Mouse (Mus musculus): ENCODE measurements around the gene Rbms3. TPM values are rescaled to one million over a fixed set of nuclear protein-coding genes. Genes with fewer than 3 reads are reported as not detected.

Gene Rbms3
- total and polyA plus RNA-seq, 2 experiments, result 2.4 to 4.0 TPM

DNA sequence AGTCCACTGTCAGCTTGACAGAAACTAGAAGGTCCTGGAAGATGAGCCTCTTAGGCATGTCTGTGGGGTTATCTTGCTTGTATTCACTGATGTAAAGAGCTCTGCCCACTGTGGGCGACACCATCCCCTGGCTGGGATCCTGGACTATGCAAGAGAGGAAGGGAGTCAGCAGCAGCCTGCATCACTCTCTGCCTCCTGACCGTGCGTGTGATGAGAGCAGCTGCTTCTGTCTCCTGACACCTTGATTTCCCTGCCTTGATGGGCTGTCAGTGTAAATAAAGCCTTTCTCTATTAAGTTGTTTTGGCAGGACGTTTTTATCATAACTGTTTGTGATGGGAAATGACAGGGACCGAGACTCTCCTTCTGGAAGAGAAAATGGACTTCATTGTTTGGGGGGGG, 758.1 kb downstream of the Rbms3 start:
- peaks cover 2% of the 10 kb centered on the region; the same call in 1 of the 2 replicates for H3K4me1 ChIP-seq (ENCODE audit: control insufficient read depth, insufficient read depth, low read length)
- H3K27ac ChIP-seq (replicated peaks; ENCODE audit: insufficient read depth, low read depth, low read length), result no peak overlapping the region

DNA sequence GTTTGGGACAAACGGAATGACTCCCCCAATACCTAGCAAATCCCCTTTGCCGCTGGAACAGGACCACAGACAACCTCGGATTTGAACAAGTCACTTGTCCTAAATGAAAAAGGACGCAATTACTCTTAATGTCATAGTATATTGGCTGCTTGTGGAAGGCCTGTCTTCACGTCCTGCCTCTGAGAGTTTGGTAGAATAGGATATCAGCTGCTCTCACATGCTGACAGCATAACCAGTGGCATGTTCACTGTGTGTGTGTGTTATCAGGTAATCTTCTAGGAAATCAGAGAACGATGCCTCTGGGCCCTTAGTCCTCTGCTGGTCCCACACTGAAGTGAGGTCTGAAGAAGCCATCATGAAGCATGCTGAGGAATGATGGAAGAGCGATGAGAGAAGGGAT, 763.7 kb downstream of the Rbms3 start:
- H3K36me3 ChIP-seq (ENCODE audit: control insufficient read depth, insufficient read depth, low read length), result no peaks in the 10 kb centered on the region
- no peak overlapping the region for H3K27ac ChIP-seq (replicated peaks; ENCODE audit: insufficient read depth, low read depth, low read length)
- no peaks in the 10 kb centered on the region; the same call in 1 of the 2 replicates for H3K79me2 ChIP-seq (ENCODE audit: control insufficient read depth, insufficient read depth, low read length)
- H3K9ac ChIP-seq (ENCODE audit: low read depth, low read length), result no peak overlapping the region
- DNase-seq (ENCODE audit: extremely low read depth, low read depth, low spot score), result no peak
- TF ChIP-seq POLR2A (IDR thresholded peaks at IDR 0.05; ENCODE audit: extremely low read depth, insufficient read depth, low read length), result no peak
- TF ChIP-seq CTCF (IDR thresholded peaks at IDR 0.05; ENCODE audit: low read depth, low read length), result no peak
- H3K4me3 ChIP-seq (ENCODE audit: insufficient read depth, low read depth, low read length), result no peak overlapping the region
- no peaks in the 10 kb centered on the region for H3K27me3 ChIP-seq (ENCODE audit: control insufficient read depth, insufficient read depth, low read length)
- no peaks in the 10 kb centered on the region; the same call in 1 of the 2 replicates for H3K4me1 ChIP-seq (ENCODE audit: control insufficient read depth, insufficient read depth, low read length)
- 91% methylated on average over 7 of the region's 7 CpGs for WGBS

More for the DNA sequence above, 758.1 kb downstream of the Rbms3 start:
- Histone ChIP-seq H3K36me3 (ENCODE audit: control insufficient read depth, insufficient read depth, low read length) (no peaks in the 10 kb centered on the region), H3K27me3 (ENCODE audit: control insufficient read depth, insufficient read depth, low read length) (no peaks in the 10 kb centered on the region), H3K9ac (ENCODE audit: low read depth, low read length) (no peak overlapping the region), H3K4me3 (ENCODE audit: insufficient read depth, low read depth, low read length) (no peak overlapping the region), H3K79me2 (ENCODE audit: control insufficient read depth, insufficient read depth, low read length) (no peaks in the 10 kb centered on the region)
- WGBS, result 93% methylated on average over 5 of the region's 5 CpGs
- TF ChIP-seq POLR2A (IDR thresholded peaks at IDR 0.05; ENCODE audit: extremely low read depth, insufficient read depth, low read length) (no peak), CTCF (IDR thresholded peaks at IDR 0.05; ENCODE audit: low read depth, low read length) (no peak)
- DNase-seq (ENCODE audit: extremely low read depth, low read depth, low spot score), result no peak

DNA sequence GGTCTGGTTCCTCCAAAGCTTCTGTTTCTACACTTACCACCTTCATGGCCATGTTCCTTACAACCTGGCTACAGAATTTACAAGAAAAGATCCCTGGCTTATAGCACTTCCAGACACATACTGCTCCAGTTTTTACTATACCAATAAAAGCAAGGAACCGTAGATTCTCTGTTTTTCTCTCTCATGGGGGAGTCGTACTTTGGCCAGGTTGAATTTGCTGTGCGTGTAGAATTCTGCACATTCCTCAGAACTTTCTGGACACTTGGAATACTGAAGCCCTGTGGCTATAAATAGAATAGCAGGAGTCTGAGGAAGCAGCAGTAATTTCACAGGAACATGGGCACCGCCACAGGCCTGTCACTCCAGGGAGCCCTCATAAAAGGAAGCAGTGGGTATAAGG, 766.1 kb downstream of the Rbms3 start:
- 76% methylated on average over 4 of the region's 4 CpGs for WGBS
- DNase-seq (ENCODE audit: extremely low read depth, low read depth, low spot score), result no peak
- no peak overlapping the region for H3K27ac ChIP-seq (replicated peaks; ENCODE audit: insufficient read depth, low read depth, low read length)
- no peaks in the 10 kb centered on the region for H3K27me3 ChIP-seq (ENCODE audit: control insufficient read depth, insufficient read depth, low read length)
- H3K36me3 ChIP-seq (ENCODE audit: control insufficient read depth, insufficient read depth, low read length), result no peaks in the 10 kb centered on the region
- no peaks in the 10 kb centered on the region; the same call in 1 of the 2 replicates for H3K79me2 ChIP-seq (ENCODE audit: control insufficient read depth, insufficient read depth, low read length)
- TF ChIP-seq CTCF (IDR thresholded peaks at IDR 0.05; ENCODE audit: low read depth, low read length) (no peak), POLR2A (IDR thresholded peaks at IDR 0.05; ENCODE audit: extremely low read depth, insufficient read depth, low read length) (no peak)
- no peak overlapping the region for H3K4me3 ChIP-seq (ENCODE audit: insufficient read depth, low read depth, low read length)
- H3K9ac ChIP-seq (ENCODE audit: low read depth, low read length), result no peak overlapping the region
- no peaks in the 10 kb centered on the region; the same call in 1 of the 2 replicates for H3K4me1 ChIP-seq (ENCODE audit: control insufficient read depth, insufficient read depth, low read length)

DNA sequence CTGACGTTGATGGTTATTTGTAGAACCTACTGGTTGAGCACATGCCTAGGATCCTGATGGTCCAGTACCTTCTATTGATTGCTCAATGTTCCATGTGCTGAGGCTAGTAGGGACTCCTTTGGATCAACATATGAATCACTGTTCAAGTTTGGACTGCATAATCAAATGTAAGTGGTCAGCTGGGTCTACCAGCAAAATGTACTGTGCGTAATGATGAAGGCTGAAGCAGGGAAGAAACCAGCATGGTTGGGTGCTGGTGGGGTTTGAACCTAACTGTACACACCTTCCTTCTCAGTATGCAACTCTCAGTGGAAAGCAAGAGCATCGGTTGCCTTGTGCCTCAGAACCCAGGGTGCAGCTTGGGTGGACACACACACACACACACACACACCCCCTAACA, 767.4 kb downstream of the Rbms3 start:
- H3K27me3 ChIP-seq (ENCODE audit: control insufficient read depth, insufficient read depth, low read length), result no peaks in the 10 kb centered on the region
- H3K27ac ChIP-seq (replicated peaks; ENCODE audit: insufficient read depth, low read depth, low read length), result no peak overlapping the region
- 89% methylated on average over 3 of the region's 3 CpGs for WGBS
- H3K4me1 ChIP-seq (ENCODE audit: control insufficient read depth, insufficient read depth, low read length), result no peaks in the 10 kb centered on the region; the same call in 1 of the 2 replicates
- TF ChIP-seq CTCF (IDR thresholded peaks at IDR 0.05; ENCODE audit: low read depth, low read length) (no peak), POLR2A (IDR thresholded peaks at IDR 0.05; ENCODE audit: extremely low read depth, insufficient read depth, low read length) (no peak)
- no peaks in the 10 kb centered on the region; the same call in 1 of the 2 replicates for H3K79me2 ChIP-seq (ENCODE audit: control insufficient read depth, insufficient read depth, low read length)
- no peak for DNase-seq (ENCODE audit: extremely low read depth, low read depth, low spot score)
- H3K4me3 ChIP-seq (ENCODE audit: insufficient read depth, low read depth, low read length), result no peak overlapping the region
- H3K36me3 ChIP-seq (ENCODE audit: control insufficient read depth, insufficient read depth, low read length), result no peaks in the 10 kb centered on the region
- no peak overlapping the region for H3K9ac ChIP-seq (ENCODE audit: low read depth, low read length)

DNA sequence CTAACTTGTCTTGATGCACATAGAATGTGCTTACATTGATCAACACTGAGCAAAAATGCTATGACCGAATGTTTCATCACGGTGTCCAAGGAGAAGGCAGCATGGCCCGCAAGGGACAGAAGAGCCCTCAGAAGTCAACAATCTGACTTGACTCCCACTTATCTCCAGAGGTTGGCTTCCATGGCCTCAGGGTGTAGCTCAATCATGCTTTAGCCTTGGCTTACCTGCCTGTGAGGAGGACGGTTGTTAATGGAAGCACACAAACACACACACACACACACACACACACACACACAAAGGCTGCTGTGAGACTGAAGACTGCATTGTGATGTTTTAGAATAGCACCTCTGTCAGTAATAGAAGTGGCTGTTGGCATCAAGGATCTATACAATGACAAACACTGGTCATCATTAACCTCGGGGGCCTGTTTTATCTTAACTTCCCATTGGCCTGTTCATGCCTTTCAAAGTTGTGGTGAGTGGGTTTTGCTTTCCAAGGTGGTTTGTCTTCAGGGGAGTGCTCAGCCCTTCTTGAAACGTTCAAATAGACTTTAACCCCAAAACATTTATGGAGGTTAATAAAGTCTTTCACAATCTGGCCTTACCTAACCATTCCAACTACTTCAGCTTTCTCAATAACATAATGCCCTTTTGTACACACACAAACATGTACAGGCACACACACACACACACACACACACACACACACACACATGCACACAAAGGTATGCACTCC, 771.7 kb downstream of the Rbms3 start:
- 85% methylated on average over 6 of the region's 6 CpGs for WGBS
- H3K36me3 ChIP-seq (ENCODE audit: control insufficient read depth, insufficient read depth, low read length), result no peaks in the 10 kb centered on the region
- no peak overlapping the region for H3K4me3 ChIP-seq (ENCODE audit: insufficient read depth, low read depth, low read length)
- TF ChIP-seq CTCF (IDR thresholded peaks at IDR 0.05; ENCODE audit: low read depth, low read length) (no peak), POLR2A (IDR thresholded peaks at IDR 0.05; ENCODE audit: extremely low read depth, insufficient read depth, low read length) (no peak)
- H3K27me3 ChIP-seq (ENCODE audit: control insufficient read depth, insufficient read depth, low read length), result no peaks in the 10 kb centered on the region
- no peak overlapping the region for H3K27ac ChIP-seq (replicated peaks; ENCODE audit: insufficient read depth, low read depth, low read length)
- H3K9ac ChIP-seq (ENCODE audit: low read depth, low read length), result no peak overlapping the region
- no peaks in the 10 kb centered on the region; the same call in 1 of the 2 replicates for H3K79me2 ChIP-seq (ENCODE audit: control insufficient read depth, insufficient read depth, low read length)
- no peaks in the 10 kb centered on the region; the same call in 1 of the 2 replicates for H3K4me1 ChIP-seq (ENCODE audit: control insufficient read depth, insufficient read depth, low read length)
- DNase-seq (ENCODE audit: extremely low read depth, low read depth, low spot score), result no peak

DNA sequence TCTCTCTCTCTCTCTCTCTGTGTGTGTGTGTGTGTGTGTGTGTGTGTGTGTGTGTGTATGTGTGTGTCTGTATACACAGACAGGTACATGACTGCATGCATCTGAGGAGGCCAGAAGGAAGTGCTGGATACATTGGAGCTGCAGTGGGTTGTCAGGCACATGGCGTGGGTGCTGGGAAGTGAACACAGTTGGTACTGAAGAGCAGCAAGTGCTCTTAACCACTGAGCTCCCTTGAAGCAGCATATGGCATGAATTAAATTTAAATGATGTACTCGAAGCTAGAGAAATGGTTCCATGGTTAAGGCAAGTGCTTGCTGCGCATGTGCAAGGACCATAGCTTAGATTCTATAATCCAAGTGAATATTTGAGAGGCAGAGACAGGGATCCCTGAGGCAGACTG, 772.6 kb downstream of the Rbms3 start:
- WGBS, result 90% methylated on average over 3 of the region's 3 CpGs
- TF ChIP-seq POLR2A (IDR thresholded peaks at IDR 0.05; ENCODE audit: extremely low read depth, insufficient read depth, low read length), result no peak
- TF ChIP-seq CTCF (IDR thresholded peaks at IDR 0.05; ENCODE audit: low read depth, low read length), result no peak
- Histone ChIP-seq H3K27ac (replicated peaks; ENCODE audit: insufficient read depth, low read depth, low read length) (no peak overlapping the region), H3K4me1 (ENCODE audit: control insufficient read depth, insufficient read depth, low read length) (no peaks in the 10 kb centered on the region; the same call in 1 of the 2 replicates), H3K9ac (ENCODE audit: low read depth, low read length) (no peak overlapping the region), H3K36me3 (ENCODE audit: control insufficient read depth, insufficient read depth, low read length) (no peaks in the 10 kb centered on the region), H3K4me3 (ENCODE audit: insufficient read depth, low read depth, low read length) (no peak overlapping the region), H3K27me3 (ENCODE audit: control insufficient read depth, insufficient read depth, low read length) (no peaks in the 10 kb centered on the region), H3K79me2 (ENCODE audit: control insufficient read depth, insufficient read depth, low read length) (no peaks in the 10 kb centered on the region)
- DNase-seq (ENCODE audit: extremely low read depth, low read depth, low spot score), result no peak

Measured in liver, adult 2 months (tissue).